16 mouse cellular contexts compared by ENCODE assay signal in genomic region chr14:121660918-121661317, GRCm38 (mm10).
DNase-seq lines count a peak whose midpoint lies in the region; ATAC-seq and TF ChIP-seq lines count a peak whose summit lies in the region.
"Had no signal": no experiment of that assay in that cellular context is flagged by ENCODE, and none has a peak within 500 bp of the region (broad histone marks: within the 10 kb centered on the region; RNA-seq: fewer than 3 reads in every experiment).

No protein-coding gene starts in this region.

- no peak for TF ChIP-seq POLR2A in thymus, adult 2 months (IDR thresholded peaks at IDR 0.05; ENCODE audit: control insufficient read depth, extremely low read depth, insufficient read depth, low read length, poor library complexity)

- H3K27me3 ChIP-seq in heart, embryonic 13.5 days (replicated peaks): no peaks in the 10 kb centered on the region
- H3K27me3 ChIP-seq in heart, embryonic 11.5 days (ENCODE audit: control insufficient read depth, insufficient read depth, low read length): no peaks in the 10 kb centered on the region
- no peaks in the 10 kb centered on the region for H3K27me3 ChIP-seq in thymus, adult 2 months (ENCODE audit: control insufficient read depth, insufficient read depth, low read length)
- H3K27me3 ChIP-seq: embryonic facial prominence, embryonic 12.5 days; hindbrain, embryonic 15.5 days; kidney, embryonic 15.5 days; liver, embryonic 13.5 days had no signal

- no peak overlapping the region for H3K4me2 ChIP-seq in heart, embryonic 13.5 days
- no peak overlapping the region for H3K4me2 ChIP-seq in heart, embryonic 11.5 days
- H3K4me2 ChIP-seq: embryonic facial prominence, embryonic 12.5 days; hindbrain, embryonic 15.5 days; kidney, embryonic 15.5 days; liver, embryonic 13.5 days had no signal

- peak overlapping the region; percentile 11; the same call in 1 of the 2 replicates for H3K9ac ChIP-seq in heart, embryonic 13.5 days
- no peak overlapping the region for H3K9ac ChIP-seq in heart, embryonic 11.5 days (ENCODE audit: low read depth, low read length)
- H3K9ac ChIP-seq: embryonic facial prominence, embryonic 12.5 days; hindbrain, embryonic 15.5 days; kidney, embryonic 15.5 days; liver, embryonic 13.5 days had no signal

- no peak for ATAC-seq in heart, embryonic 13.5 days (ENCODE audit: extremely low read depth, insufficient number of reproducible peaks, low FRiP score, low TSS enrichment)
- no peak for ATAC-seq in heart, embryonic 11.5 days (replicated peaks; ENCODE audit: insufficient number of reproducible peaks, low FRiP score, low TSS enrichment)
- ATAC-seq in activated CD4-positive, CD25-positive, alpha-beta regulatory T cell, adult 4 months: no peak

- 33% methylated on average over 8 of the region's 8 CpGs for WGBS in heart, embryonic 13.5 days
- WGBS in heart, embryonic 11.5 days (ENCODE audit: insufficient replicate concordance): 36% methylated on average over 8 of the region's 8 CpGs
- WGBS in thymus, adult 2 months: 89% methylated on average over 8 of the region's 8 CpGs

- peak; percentile 18 for DNase-seq in urinary bladder, postnatal 14 days (ENCODE audit: low spot score)
- DNase-seq in urinary bladder, adult 2 months (ENCODE audit: low spot score): no peak
- peak; percentile 52 for DNase-seq in lung, postnatal 14 days
- DNase-seq in thymus, adult 2 months: no peak
- no peak for DNase-seq in left cerebral cortex, adult 9 months (ENCODE audit: low spot score in 2 of 2)
- DNase-seq: adrenal gland, adult 2 months; B cell, adult 2 months; cerebellum, postnatal 14 days; liver, embryonic 13.5 days; right cerebral cortex, postnatal 25 days had no signal

- no peak overlapping the region for H3K4me3 ChIP-seq in heart, embryonic 13.5 days
- H3K4me3 ChIP-seq in heart, embryonic 11.5 days (ENCODE audit: low read depth, low read length): no peak overlapping the region
- no peak overlapping the region for H3K4me3 ChIP-seq in thymus, adult 2 months (ENCODE audit: control insufficient read depth, insufficient read depth, low read length)
- H3K4me3 ChIP-seq: embryonic facial prominence, embryonic 12.5 days; hindbrain, embryonic 15.5 days; kidney, embryonic 15.5 days; liver, embryonic 13.5 days had no signal

- no peak overlapping the region for H3K27ac ChIP-seq in heart, embryonic 13.5 days (replicated peaks)
- no peak overlapping the region for H3K27ac ChIP-seq in heart, embryonic 11.5 days (ENCODE audit: low read depth, low read length)
- no peak overlapping the region for H3K27ac ChIP-seq in thymus, adult 2 months (ENCODE audit: control insufficient read depth, insufficient read depth, low read length)
- H3K27ac ChIP-seq: embryonic facial prominence, embryonic 12.5 days; kidney, embryonic 15.5 days; liver, embryonic 13.5 days had no signal

- no peaks in the 10 kb centered on the region for H3K9me3 ChIP-seq in heart, embryonic 13.5 days
- H3K9me3 ChIP-seq in heart, embryonic 11.5 days (replicated peaks; ENCODE audit: control insufficient read depth, low read length): no peaks in the 10 kb centered on the region
- H3K9me3 ChIP-seq: embryonic facial prominence, embryonic 12.5 days; hindbrain, embryonic 15.5 days; kidney, embryonic 15.5 days; liver, embryonic 13.5 days had no signal

- peaks cover 35% of the 10 kb centered on the region for H3K4me1 ChIP-seq in heart, embryonic 13.5 days
- H3K4me1 ChIP-seq in heart, embryonic 11.5 days (ENCODE audit: control insufficient read depth, insufficient read depth, low read length): peaks cover 12% of the 10 kb centered on the region
- no peaks in the 10 kb centered on the region; the same call in 1 of the 2 replicates for H3K4me1 ChIP-seq in thymus, adult 2 months (replicated peaks; ENCODE audit: control insufficient read depth, insufficient read depth, low read length)
- H3K4me1 ChIP-seq: embryonic facial prominence, embryonic 12.5 days; hindbrain, embryonic 15.5 days had no signal

- H3K36me3 ChIP-seq in heart, embryonic 13.5 days: peaks cover 8% of the 10 kb centered on the region; the same call in 1 of the 2 replicates
- no peaks in the 10 kb centered on the region for H3K36me3 ChIP-seq in heart, embryonic 11.5 days (ENCODE audit: control insufficient read depth, insufficient read depth, low read length)
- H3K36me3 ChIP-seq in thymus, adult 2 months (ENCODE audit: control insufficient read depth, insufficient read depth, low read length): no peaks in the 10 kb centered on the region
- H3K36me3 ChIP-seq: embryonic facial prominence, embryonic 12.5 days; liver, embryonic 13.5 days had no signal

- no peak for TF ChIP-seq CTCF in thymus, adult 2 months (IDR thresholded peaks at IDR 0.05; ENCODE audit: borderline replicate concordance, control insufficient read depth, extremely low read depth, insufficient read depth, low read length, poor library complexity)

Comparison
In these comparisons a context has a peak if more than half of its experiments do, and no peak if none do; other contexts are left out.
1. DNase-seq: peak in urinary bladder, postnatal 14 days (single experiment) and lung, postnatal 14 days (single experiment); none in urinary bladder, adult 2 months (single experiment), thymus, adult 2 months (single experiment) and left cerebral cortex, adult 9 months (0 of 2).